Mouse (Mus musculus) stomach, postnatal 0 days (tissue): ENCODE results near the gene Tmem59l. TPM values are rescaled to one million over a fixed set of nuclear protein-coding genes. Genes with fewer than 3 reads are reported as not detected.

ENCODE experiments used
- ATAC-seq: fragments of 200-750 bp; cut with Nextera tagmentation; 2 replicates; pipeline ENCODE4 v1.8.0; 2017; ENCODE audit not compliant: low FRiP score, low TSS enrichment
- DNase-seq: peaks from one replicate; pipeline ENCODE4 v3.0.0-alpha.2; 2016; ENCODE audit warnings: low spot score
- H3K27ac ChIP-seq: fragments of 300-500 bp; sonication (generic); replicated peaks from 2 replicates; pipeline ENCODE4 v1.5.1; 2014; ENCODE audit warnings: mild to moderate bottlenecking, control low read depth
- H3K27me3 ChIP-seq: fragments of 300-500 bp; sonication (generic); 2 replicates; pipeline ENCODE4 v1.6.1; 2014; ENCODE audit warnings: low read length; ENCODE audit not compliant: control insufficient read depth, insufficient read depth
- H3K36me3 ChIP-seq: fragments of 300-500 bp; sonication (generic); 2 replicates; pipeline ENCODE4 v1.6.1; 2014; ENCODE audit warnings: low read length, mixed read lengths; ENCODE audit not compliant: control insufficient read depth, insufficient read depth
- H3K4me1 ChIP-seq: fragments of 300-500 bp; sonication (generic); replicated peaks from 2 replicates; pipeline ENCODE4 v1.6.1; 2014; ENCODE audit warnings: antibody characterized with exemption; ENCODE audit not compliant: control insufficient read depth, insufficient read depth
- H3K4me2 ChIP-seq: fragments of 300-500 bp; sonication (generic); replicated peaks from 2 replicates; pipeline ENCODE4 v1.6.1; 2014; ENCODE audit warnings: low read depth, mild to moderate bottlenecking, control low read depth, moderate library complexity
- H3K4me3 ChIP-seq: fragments of 300-500 bp; sonication (generic); 2 replicates; pipeline ENCODE4 v1.5.1; 2014; ENCODE audit warnings: low read depth, low read length, control low read depth
- H3K9ac ChIP-seq: fragments of 300-500 bp; sonication (generic); 2 replicates; pipeline ENCODE4 v1.6.1; 2014; ENCODE audit warnings: mild to moderate bottlenecking, low read length, control low read depth, mixed read lengths
- H3K9me3 ChIP-seq: fragments of 300-500 bp; sonication (generic); 2 replicates; pipeline ENCODE4 v1.6.1; 2016; ENCODE audit warnings: low read length; ENCODE audit not compliant: control insufficient read depth
- CTCF ChIP-seq: IDR thresholded peaks from 2 replicates; pipeline ENCODE4 v1.5.1; 2016; ENCODE audit warnings: antibody characterized with exemption, low read depth, mild to moderate bottlenecking, moderate library complexity
- EP300 ChIP-seq: optimal IDR thresholded peaks from 2 replicates; pipeline ENCODE3; 2016; ENCODE audit warnings: antibody characterized with exemption
- WGBS: fragments of 180-500 bp; shearing (Covaris S2); extraction: QIAGEN DNeasy Blood & Tissue Kit; methylation state at CpG from one replicate; pipeline ENCODE4 v1.1.7; 2014; 5-methylcytosine and 5-hydroxymethylcytosine counted together
- polyA plus RNA-seq: library from polyadenylated mRNA; unstranded; fragments of >200 nt; fragmentation: Nextera tagmentation; extraction: Ambion mirVana; gene quantifications from 2 replicates; pipeline ENCODE4 v1.2.1, GENCODE M21; 2015

The Tmem59l gene
- polyA plus RNA-seq, 1 experiment from 2014 or later: 2.4 TPM

- no peak for ATAC-seq
Measured at GRCm38 (mm10) chr8:70529299-70529698, 42.1 kb upstream of the Tmem59l start.

GRCm38 (mm10) chr8:70528182-70528797 is 41.1 kb upstream of the Tmem59l start:
- no peaks in the 10 kb centered on the region for H3K27me3 ChIP-seq
- H3K4me3 ChIP-seq: peak overlapping the region; percentile 86
- DNase-seq: no peak
- peaks cover 5% of the 10 kb centered on the region for H3K4me1 ChIP-seq
- peak overlapping the region; percentile 76 for H3K4me2 ChIP-seq
- WGBS: 23% methylated on average over 13 of the region's 13 CpGs
- H3K27ac ChIP-seq: peak overlapping the region; percentile 92
- ATAC-seq: no peak
- TF ChIP-seq EP300 (no peak), CTCF (no peak)
- H3K9me3 ChIP-seq: no peaks in the 10 kb centered on the region
- H3K9ac ChIP-seq: peak overlapping the region; percentile 91
- H3K36me3 ChIP-seq: peaks cover 15% of the 10 kb centered on the region

More at GRCm38 (mm10) chr8:70529299-70529698, 42.1 kb upstream of the Tmem59l start:
- Histone ChIP-seq H3K4me2 (no peak overlapping the region), H3K27me3 (no peaks in the 10 kb centered on the region), H3K9ac (no peak overlapping the region), H3K36me3 (peaks cover 19% of the 10 kb centered on the region), H3K4me3 (no peak overlapping the region), H3K9me3 (no peaks in the 10 kb centered on the region), H3K27ac (0 out of 2 replicates have a peak overlapping the region, but pooled peaks have one; percentile 9), H3K4me1 (peaks cover 5% of the 10 kb centered on the region)
- 73% methylated on average over 5 of the region's 5 CpGs for WGBS
- TF ChIP-seq EP300 (no peak), CTCF (no peak)
- no peak for DNase-seq

GRCm38 (mm10) chr8:70527512-70528181 is 40.5 kb upstream of the Tmem59l start, which contains the start of the genes Fkbp8 and Kxd1:
Gene Fkbp8 (plus strand): TSS chr8:70527724.
Gene Kxd1 (minus strand): TSS chr8:70527956.
- peak; percentile 39 for TF ChIP-seq CTCF
- no peak for TF ChIP-seq EP300
- ATAC-seq (peak; percentile 83), DNase-seq (peak; percentile 96)
- peaks cover 5% of the 10 kb centered on the region for H3K4me1 ChIP-seq
- peak within 1 kb of the TSS; percentile 91 for H3K9ac ChIP-seq
- H3K27me3 ChIP-seq: no peaks in the 10 kb centered on the region
- H3K4me3 ChIP-seq: peak within 1 kb of the TSS; percentile 86
- H3K36me3 ChIP-seq: peaks cover 12% of the 10 kb centered on the region
- WGBS: under 1% methylated on average over 35 of the region's 61 CpGs
- peak within 1 kb of the TSS; percentile 92 for H3K27ac ChIP-seq
- no peaks in the 10 kb centered on the region for H3K9me3 ChIP-seq
- H3K4me2 ChIP-seq: peak within 1 kb of the TSS; percentile 76

GRCm38 (mm10) chr8:70527111-70527511 is 40.0 kb upstream of the Tmem59l start:
- H3K27me3 ChIP-seq: no peaks in the 10 kb centered on the region
- H3K4me3 ChIP-seq: peak overlapping the region; percentile 86
- TF ChIP-seq CTCF (no peak), EP300 (no peak)
- peaks cover 5% of the 10 kb centered on the region for H3K4me1 ChIP-seq
- peak overlapping the region; percentile 91 for H3K9ac ChIP-seq
- no peak for DNase-seq
- H3K36me3 ChIP-seq: peaks cover 9% of the 10 kb centered on the region
- no peaks in the 10 kb centered on the region for H3K9me3 ChIP-seq
- 0 out of 2 replicates have a peak, but pooled peaks have one; percentile 24 for ATAC-seq
- under 1% methylated on average over 8 of the region's 8 CpGs for WGBS
- H3K4me2 ChIP-seq: peak overlapping the region; percentile 76
- peak overlapping the region; percentile 92 for H3K27ac ChIP-seq

- H3K4me3 ChIP-seq: peak overlapping the region; percentile 77
- WGBS: under 1% methylated on average over 50 of the region's 51 CpGs
- peak overlapping the region; percentile 92 for H3K27ac ChIP-seq
- TF ChIP-seq EP300 (peak; percentile 86), CTCF (peak; percentile 85)
- ATAC-seq (peak; percentile 90), DNase-seq (peak; percentile 95)
- H3K36me3 ChIP-seq: no peaks in the 10 kb centered on the region
- H3K27me3 ChIP-seq: no peaks in the 10 kb centered on the region
- peak overlapping the region; percentile 81 for H3K9ac ChIP-seq
- peak overlapping the region; percentile 85 for H3K4me2 ChIP-seq
- no peaks in the 10 kb centered on the region for H3K9me3 ChIP-seq
- no peaks in the 10 kb centered on the region; the same call in 1 of the 2 replicates for H3K4me1 ChIP-seq
Measured at GRCm38 (mm10) chr8:70522592-70523403, 35.6 kb upstream of the Tmem59l start.
